Mouse (Mus musculus) hindbrain, embryonic 16.5 days (tissue): ENCODE results near the gene Gmppb. TPM values are rescaled to one million over a fixed set of nuclear protein-coding genes. Genes with fewer than 3 reads are reported as not detected.
"Not testable (repeated sequence)": the region's sequence is repeated elsewhere in the genome, so short reads cannot be mapped to it uniquely, and the experiment has no call there.

ENCODE experiments used
- ATAC-seq: fragments of 200-750 bp; cut with Nextera tagmentation; 2 replicates; pipeline ENCODE4 v1.8.0; 2017; ENCODE audit warnings: moderate TSS enrichment, moderate library complexity
- H3K27ac ChIP-seq: fragments of 300-500 bp; sonication (generic); 2 replicates; pipeline ENCODE4 v1.5.1; 2014; ENCODE audit warnings: low read depth, mild to moderate bottlenecking, control low read depth, low read length, moderate library complexity
- H3K27me3 ChIP-seq: fragments of 300-500 bp; sonication (generic); replicated peaks from 2 replicates; pipeline ENCODE4 v1.6.1; 2014; ENCODE audit warnings: low read length; ENCODE audit not compliant: control insufficient read depth, insufficient read depth
- H3K36me3 ChIP-seq: fragments of 300-500 bp; sonication (generic); 2 replicates; pipeline ENCODE4 v1.6.1; 2014; ENCODE audit warnings: mild to moderate bottlenecking, low read length, moderate library complexity, mixed read lengths; ENCODE audit not compliant: control insufficient read depth, insufficient read depth
- H3K4me1 ChIP-seq: fragments of 300-500 bp; sonication (generic); 2 replicates; pipeline ENCODE4 v1.6.1; 2014; ENCODE audit warnings: low read depth, low read length; ENCODE audit not compliant: control insufficient read depth, insufficient read depth
- H3K4me2 ChIP-seq: fragments of 300-500 bp; sonication (generic); 2 replicates; pipeline ENCODE4 v1.6.1; 2014; ENCODE audit warnings: mild to moderate bottlenecking, low read length, control low read depth, moderate library complexity
- H3K4me3 ChIP-seq: fragments of 300-500 bp; sonication (generic); 2 replicates; pipeline ENCODE4 v1.5.1; 2014; ENCODE audit warnings: mild to moderate bottlenecking, low read length, control low read depth, moderate library complexity
- H3K9ac ChIP-seq: fragments of 300-500 bp; sonication (generic); 2 replicates; pipeline ENCODE4 v1.6.1; 2014; ENCODE audit warnings: low read depth, mild to moderate bottlenecking, control low read depth, low read length, moderate library complexity
- H3K9me3 ChIP-seq: fragments of 300-500 bp; sonication (generic); 2 replicates; pipeline ENCODE4 v1.6.1; 2014; ENCODE audit warnings: mild to moderate bottlenecking, low read length, moderate library complexity; ENCODE audit not compliant: control insufficient read depth
- WGBS: fragments of 180-500 bp; shearing (Covaris S2); extraction: QIAGEN DNeasy Blood & Tissue Kit; methylation state at CpG from one replicate; pipeline ENCODE4 v1.1.7; 2014; 5-methylcytosine and 5-hydroxymethylcytosine counted together
- polyA plus RNA-seq: library from polyadenylated mRNA; unstranded; fragments of >200 nt; fragmentation: Nextera tagmentation; extraction: Ambion mirVana; gene quantifications from 2 replicates; pipeline ENCODE4 v1.2.1, GENCODE M21; 2015

Gmppb gene
- polyA plus RNA-seq = 25.1 and 25.7 TPM in 2 replicates

DNA sequence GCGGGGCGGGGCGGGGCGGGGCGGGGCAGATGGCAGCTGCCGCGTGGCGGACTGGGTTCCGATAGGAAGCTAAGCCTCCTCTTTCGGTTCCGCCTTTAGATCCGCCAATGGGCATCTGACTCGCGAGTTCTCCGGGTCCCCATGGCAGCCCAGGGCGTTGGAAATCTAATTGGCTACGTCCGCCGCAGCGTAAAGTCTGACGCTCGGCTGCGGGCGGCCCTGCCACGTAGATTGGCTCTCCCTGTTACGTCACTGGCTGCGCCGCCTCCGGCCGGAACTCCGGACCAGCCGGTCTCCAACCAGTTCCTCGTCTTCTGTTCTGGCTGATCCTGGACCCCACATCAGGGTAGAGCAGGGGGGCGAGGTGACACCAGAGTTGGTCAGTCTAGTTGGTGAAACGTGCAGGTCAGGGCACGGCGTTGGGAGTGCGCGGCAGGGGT lies at the start of gene Gmppb:
Gmppb (plus strand) TSS at position 227 of the 440 bp plus-strand sequence.
- peaks cover 29% of the 10 kb centered on the region for H3K36me3 ChIP-seq
- peak; percentile 95 for ATAC-seq
- H3K27me3 ChIP-seq = no peaks in the 10 kb centered on the region
- H3K27ac ChIP-seq = peak within 1 kb of the TSS; percentile 71
- no peaks in the 10 kb centered on the region for H3K9me3 ChIP-seq
- under 1% methylated on average over 33 of the region's 39 CpGs for WGBS
- H3K4me1 ChIP-seq = peaks cover 21% of the 10 kb centered on the region
- H3K4me3 ChIP-seq = peak within 1 kb of the TSS; percentile 72
- H3K9ac ChIP-seq = peak within 1 kb of the TSS; percentile 75
- peak within 1 kb of the TSS; percentile 91 for H3K4me2 ChIP-seq

DNA sequence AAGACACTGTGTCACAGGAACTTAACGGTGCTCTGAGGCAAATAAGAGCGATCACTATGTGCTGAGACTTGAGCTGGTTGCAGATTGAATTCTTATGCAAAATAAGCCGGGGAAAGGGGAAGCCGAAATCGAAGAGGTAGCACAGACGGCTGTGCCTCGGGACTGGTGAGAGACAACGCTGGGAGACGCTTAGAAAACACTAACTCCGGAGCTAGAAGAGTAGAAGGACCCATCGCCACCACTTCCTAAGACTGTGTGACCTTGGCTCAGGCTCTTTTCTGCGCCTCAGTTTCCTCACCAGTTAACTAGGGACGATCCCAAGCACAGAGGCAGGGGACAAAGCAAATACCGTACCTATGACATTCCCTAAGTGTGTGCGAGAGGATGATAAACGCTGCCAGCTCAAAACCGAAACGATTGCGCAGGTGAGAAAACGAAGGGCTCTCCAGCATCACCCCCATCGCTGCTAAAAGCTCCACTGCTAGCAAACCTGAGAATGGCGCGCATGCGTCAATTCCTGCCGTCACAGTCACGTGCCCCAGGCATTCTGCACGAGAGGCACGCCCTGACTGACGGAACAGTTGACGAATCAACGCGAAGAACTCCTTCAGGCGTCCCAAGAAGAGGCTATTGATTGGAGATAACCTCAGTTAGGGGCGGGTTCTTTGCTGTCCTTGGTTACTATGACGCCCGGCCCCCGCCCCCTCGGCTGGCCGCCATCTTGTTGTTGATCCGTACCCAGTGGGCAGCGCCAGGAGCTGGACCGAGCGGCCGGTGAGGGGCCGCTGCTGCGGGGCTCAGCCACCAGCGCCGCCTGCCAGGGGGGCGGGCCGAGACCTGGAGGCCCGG lies 46.9 kb upstream of the Gmppb start, which contains the start of gene Ip6k1:
Ip6k1 (plus strand) TSS at position 580 of the 849 bp plus-strand sequence.
- under 1% methylated on average over 49 of the region's 51 CpGs for WGBS
- peak within 1 kb of the TSS; percentile 98 for H3K9ac ChIP-seq
- peak; percentile 100 for ATAC-seq

DNA sequence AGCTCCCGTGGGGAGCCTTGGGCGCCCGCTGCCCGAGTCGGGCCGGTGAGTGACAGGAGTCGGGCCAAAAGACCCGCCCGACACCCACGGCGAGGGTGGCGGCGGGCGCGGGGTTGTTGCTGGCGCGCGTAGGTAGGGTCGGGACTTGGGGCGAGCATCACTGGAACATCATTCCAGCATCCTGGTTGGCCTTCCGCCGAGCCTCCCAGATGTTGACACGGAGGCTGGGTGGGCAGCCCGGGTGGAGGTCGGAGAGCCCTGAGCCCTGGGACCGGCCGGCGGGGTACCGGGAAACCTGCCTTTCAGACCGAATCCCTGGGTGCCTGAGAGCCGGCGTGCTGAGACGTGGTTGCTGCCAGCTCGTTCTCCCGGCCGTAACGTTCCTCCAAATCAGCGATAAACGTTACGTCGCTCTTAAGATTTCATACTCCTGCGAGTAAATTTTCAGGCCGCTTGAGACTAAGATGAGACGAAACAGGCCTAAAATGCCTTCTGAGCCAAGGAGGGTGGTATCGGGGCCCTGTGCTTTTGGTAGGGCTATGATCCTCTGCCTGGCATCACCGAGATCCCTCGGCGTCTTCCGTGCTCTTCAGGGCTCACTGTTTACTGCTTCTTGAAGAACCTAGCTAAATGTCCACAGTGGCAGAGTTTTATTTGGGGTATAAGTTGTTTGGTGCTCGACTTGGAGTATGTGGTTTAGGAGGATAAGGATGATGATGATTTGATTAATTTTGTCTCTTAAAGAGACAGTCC lies 46.1 kb upstream of the Gmppb start:
- Histone ChIP-seq H3K4me3 (peak overlapping the region; percentile 91), H3K9me3 (no peaks in the 10 kb centered on the region), H3K36me3 (no peaks in the 10 kb centered on the region), H3K4me2 (peak overlapping the region; percentile 65), H3K4me1 (peaks cover 23% of the 10 kb centered on the region), H3K27ac (peak overlapping the region; percentile 97), H3K27me3 (no peaks in the 10 kb centered on the region), H3K9ac (peak overlapping the region; percentile 98)
- WGBS = under 1% methylated on average over 40 of the region's 50 CpGs
- peak; percentile 70 for ATAC-seq

More for the DNA sequence above, 46.9 kb upstream of the Gmppb start, which contains the start of gene Ip6k1:
- peak within 1 kb of the TSS; percentile 88 for H3K4me2 ChIP-seq
- H3K27ac ChIP-seq = peak within 1 kb of the TSS; percentile 97
- no peaks in the 10 kb centered on the region for H3K27me3 ChIP-seq
- H3K9me3 ChIP-seq = no peaks in the 10 kb centered on the region
- H3K4me1 ChIP-seq = peaks cover 23% of the 10 kb centered on the region
- H3K4me3 ChIP-seq = peak within 1 kb of the TSS; percentile 91
- no peaks in the 10 kb centered on the region for H3K36me3 ChIP-seq

DNA sequence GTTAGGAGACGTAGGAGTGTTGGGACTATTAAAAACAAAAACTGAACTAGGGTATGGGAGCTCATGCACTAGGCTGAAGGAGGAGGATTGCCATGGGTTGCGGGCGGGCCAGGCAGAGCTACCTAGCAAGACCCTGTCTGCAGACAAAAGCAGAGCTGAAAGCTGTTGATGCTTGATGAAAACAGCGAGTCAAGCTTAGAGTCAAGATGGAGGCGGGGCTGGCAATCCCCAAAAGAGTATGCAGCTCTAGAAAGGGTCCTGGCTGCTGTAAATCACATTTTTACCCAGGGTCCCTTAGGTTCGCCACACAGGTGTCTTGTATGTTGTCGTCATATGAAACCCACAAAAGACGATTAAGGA lies 45.5 kb upstream of the Gmppb start:
- no peaks in the 10 kb centered on the region for H3K36me3 ChIP-seq
- H3K4me2 ChIP-seq = peak overlapping the region; percentile 65
- no peaks in the 10 kb centered on the region for H3K9me3 ChIP-seq
- peak overlapping the region; percentile 98 for H3K9ac ChIP-seq
- 4% methylated on average over 8 of the region's 8 CpGs for WGBS
- no peak for ATAC-seq
- no peaks in the 10 kb centered on the region for H3K27me3 ChIP-seq
- H3K4me3 ChIP-seq = peak overlapping the region; percentile 91
- H3K27ac ChIP-seq = peak overlapping the region; percentile 97
- H3K4me1 ChIP-seq = peaks cover 23% of the 10 kb centered on the region

DNA sequence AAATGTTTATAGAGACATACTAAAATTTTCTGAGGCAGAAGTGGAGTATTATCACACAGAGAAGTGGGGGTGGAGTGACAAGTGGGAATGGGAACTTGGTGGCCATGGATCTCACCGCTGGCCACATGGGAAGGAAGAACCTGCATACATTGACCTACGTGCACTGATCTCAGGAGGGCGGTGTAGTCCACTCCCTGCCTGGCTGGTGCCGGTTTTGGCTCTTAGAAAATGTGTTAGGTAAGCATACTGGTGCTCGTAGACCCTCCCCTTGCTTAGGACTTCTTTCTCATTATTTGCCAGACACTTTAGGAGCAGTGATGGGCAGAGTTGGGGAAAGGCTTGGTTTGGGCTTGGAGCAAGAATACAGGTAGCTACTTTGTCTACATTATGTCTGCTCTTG lies 41.0 kb upstream of the Gmppb start:
- Histone ChIP-seq H3K9me3 (no peaks in the 10 kb centered on the region), H3K4me3 (no peak overlapping the region), H3K27ac (no peak overlapping the region), H3K36me3 (no peaks in the 10 kb centered on the region), H3K9ac (no peak overlapping the region), H3K4me2 (no peak overlapping the region), H3K4me1 (peaks cover 19% of the 10 kb centered on the region), H3K27me3 (no peaks in the 10 kb centered on the region)
- WGBS = 89% methylated on average over 5 of the region's 5 CpGs
- no peak for ATAC-seq

DNA sequence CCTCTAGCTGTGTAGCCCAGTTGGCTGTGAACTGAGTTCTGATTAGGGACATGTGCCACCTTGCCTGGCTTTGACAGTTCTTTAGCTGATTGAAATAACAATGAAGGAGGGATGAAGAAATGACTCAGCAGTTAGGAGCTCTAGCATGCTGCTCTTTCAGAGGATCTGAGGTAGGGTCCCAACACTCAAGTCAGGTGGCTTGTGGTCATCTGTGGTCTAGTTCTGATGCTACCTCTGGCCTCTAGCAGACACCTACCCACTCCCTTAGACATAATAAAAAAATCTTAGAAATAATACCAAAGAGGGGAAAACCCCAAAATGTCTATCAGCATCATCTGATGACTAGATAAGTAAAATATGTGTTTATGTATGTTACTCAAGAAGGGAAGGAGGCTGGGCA lies 38.7 kb upstream of the Gmppb start:
- Histone ChIP-seq H3K9ac (no peak overlapping the region), H3K27me3 (no peaks in the 10 kb centered on the region), H3K27ac (no peak overlapping the region), H3K4me2 (no peak overlapping the region), H3K4me1 (peaks cover 2% of the 10 kb centered on the region; the same call in 1 of the 2 replicates), H3K36me3 (no peaks in the 10 kb centered on the region), H3K9me3 (no peaks in the 10 kb centered on the region), H3K4me3 (no peak overlapping the region)
- no peak for ATAC-seq

DNA sequence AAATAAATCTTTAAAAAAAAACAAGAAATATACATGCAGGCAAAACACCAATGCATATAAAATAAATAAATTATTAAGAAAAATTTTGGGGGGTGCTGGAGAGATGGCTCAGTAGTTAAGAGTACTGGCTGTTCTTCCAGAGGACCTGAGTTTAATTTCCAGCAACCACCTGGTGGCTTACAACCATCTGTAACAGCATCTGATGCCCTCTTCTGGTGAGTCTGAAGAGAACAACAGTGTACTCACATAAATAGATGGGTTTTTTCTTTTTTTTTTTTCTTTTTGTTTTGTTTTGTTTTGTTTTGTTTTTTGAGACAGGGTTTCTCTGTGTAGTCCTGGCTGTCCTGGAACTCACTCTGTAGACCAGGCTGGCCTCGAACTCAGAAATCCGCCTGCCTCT lies 35.5 kb upstream of the Gmppb start:
- H3K4me3 ChIP-seq, H3K9me3 ChIP-seq, H3K27ac ChIP-seq, H3K4me1 ChIP-seq, H3K36me3 ChIP-seq, H3K9ac ChIP-seq, H3K4me2 ChIP-seq, ATAC-seq, H3K27me3 ChIP-seq: not testable (repeated sequence)
- 98% methylated on average over 2 of the region's 2 CpGs for WGBS

DNA sequence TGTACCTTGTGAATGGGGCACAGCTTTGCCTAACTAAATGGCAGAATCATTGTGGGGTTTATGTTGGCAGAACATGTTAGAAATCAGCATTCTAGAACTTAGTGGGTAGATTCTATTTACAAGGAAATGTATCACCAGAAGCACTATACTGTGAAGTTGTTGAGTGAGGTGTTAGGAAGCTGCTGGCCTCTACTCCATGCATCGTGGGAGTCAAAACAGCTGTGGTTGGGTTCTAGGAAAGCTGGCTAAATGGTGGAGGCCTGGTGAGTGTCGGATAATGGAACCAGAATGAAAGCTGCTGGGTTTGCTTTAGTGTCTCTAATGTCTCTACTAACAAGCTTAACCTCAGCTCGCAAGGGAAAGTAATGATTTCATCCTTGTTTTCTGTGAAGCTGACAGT lies 31.9 kb upstream of the Gmppb start:
- H3K9ac ChIP-seq = no peak overlapping the region
- ATAC-seq = no peak
- H3K36me3 ChIP-seq = no peaks in the 10 kb centered on the region
- H3K27ac ChIP-seq = no peak overlapping the region
- WGBS = 84% methylated on average over 3 of the region's 3 CpGs
- H3K27me3 ChIP-seq = no peaks in the 10 kb centered on the region
- no peak overlapping the region for H3K4me3 ChIP-seq
- H3K4me1 ChIP-seq = peaks cover 2% of the 10 kb centered on the region
- H3K9me3 ChIP-seq = no peaks in the 10 kb centered on the region
- H3K4me2 ChIP-seq = no peak overlapping the region

DNA sequence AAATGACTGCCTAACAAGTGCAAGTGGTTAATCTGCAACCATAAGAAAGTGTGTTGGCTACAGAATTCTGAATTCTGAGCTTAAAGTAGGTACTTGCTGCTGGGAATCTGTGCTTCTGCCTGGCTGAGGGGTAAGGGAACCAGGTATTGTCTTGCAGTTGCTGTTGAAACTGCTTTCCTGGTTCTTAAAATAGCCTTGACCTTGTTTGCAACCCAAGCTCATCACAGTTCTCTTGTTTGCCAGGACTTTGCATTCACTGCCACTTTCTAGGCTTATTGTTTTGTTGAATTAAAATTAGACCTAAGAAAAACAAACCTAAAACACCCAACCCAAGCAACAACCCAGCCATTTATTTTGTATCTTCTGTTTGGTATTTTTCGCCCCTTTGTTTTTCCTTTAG lies 28.3 kb upstream of the Gmppb start:
- Histone ChIP-seq H3K9me3 (no peaks in the 10 kb centered on the region), H3K27me3 (no peaks in the 10 kb centered on the region), H3K27ac (no peak overlapping the region), H3K4me1 (peaks cover 2% of the 10 kb centered on the region), H3K9ac (no peak overlapping the region), H3K36me3 (peaks cover 3% of the 10 kb centered on the region; the same call in 1 of the 2 replicates), H3K4me3 (no peak overlapping the region), H3K4me2 (no peak overlapping the region)
- WGBS = 93% methylated on average over 1 of the region's 1 CpGs
- no peak for ATAC-seq
